Mouse (Mus musculus) erythroblast, embryonic 14.5 days (primary cell): Measurements from ENCODE around the gene Kcnh6. TPM values are rescaled to one million over a fixed set of nuclear protein-coding genes. Genes with fewer than 3 reads are reported as not detected.
"Not testable (repeated sequence)": the region's sequence is repeated elsewhere in the genome, so short reads cannot be mapped to it uniquely, and the experiment has no call there.

ENCODE experiments used
- H3K27me3 ChIP-seq: 2 replicates; pipeline ENCODE4 v1.6.1; 2012; ENCODE audit warnings: inconsistent platforms; ENCODE audit not compliant: control insufficient read depth
- H3K36me3 ChIP-seq: 2 replicates; pipeline ENCODE4 v1.6.1; 2012; ENCODE audit warnings: mild to moderate bottlenecking, inconsistent platforms; ENCODE audit not compliant: control insufficient read depth
- H3K4me1 ChIP-seq: 2 replicates; pipeline ENCODE4 v1.6.1; 2012; ENCODE audit warnings: inconsistent platforms; ENCODE audit not compliant: control insufficient read depth
- H3K4me3 ChIP-seq: replicated peaks from 2 replicates; pipeline ENCODE3; 2012; ENCODE audit warnings: moderate library complexity, mild to moderate bottlenecking, inconsistent platforms
- H3K9me3 ChIP-seq: 2 replicates; pipeline ENCODE4 v1.6.1; 2012; ENCODE audit warnings: low read length, inconsistent platforms, mixed read lengths; ENCODE audit not compliant: control insufficient read depth
- GATA1 ChIP-seq: IDR thresholded peaks from 2 replicates; pipeline ENCODE4 v1.6.1; 2012; ENCODE audit warnings: low read length, inconsistent platforms, mixed read lengths
- TAL1 ChIP-seq: IDR thresholded peaks from 3 replicates; pipeline ENCODE4 v1.6.1; 2012; ENCODE audit warnings: low read length, inconsistent platforms, mixed read lengths
- polyA plus RNA-seq: library from polyadenylated mRNA; stranded (reverse); fragments of >175 nt; gene quantifications from 2 replicates; pipeline ENCODE4 v1.2.3, GENCODE M21; 2012

The Kcnh6 gene
- polyA plus RNA-seq, 1 experiment = not detected

DNA sequence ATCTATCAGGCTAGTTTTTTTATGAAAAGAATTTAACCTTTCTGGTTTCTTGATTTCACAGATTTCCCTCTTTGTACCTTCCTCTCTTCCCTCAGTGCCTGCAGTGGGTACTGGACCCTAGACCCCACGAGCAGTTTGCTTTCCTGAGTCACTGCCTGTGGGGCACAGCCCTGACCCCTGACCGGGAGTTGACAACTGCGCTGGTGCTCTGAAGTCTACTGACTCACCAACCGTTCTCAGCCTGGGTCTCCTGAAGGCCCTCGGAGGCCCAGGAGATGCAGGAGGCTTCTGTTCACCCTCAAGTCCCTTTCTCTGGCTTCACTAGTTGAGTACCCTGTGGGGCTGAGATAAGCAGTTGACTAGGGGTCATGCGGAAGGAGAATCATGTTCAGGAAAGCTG, 47.4 kb downstream of the Kcnh6 start:
- no peak for TF ChIP-seq GATA1
- no peak for TF ChIP-seq TAL1
- Histone ChIP-seq H3K4me1 (peaks cover 53% of the 10 kb centered on the region), H3K27me3 (no peaks in the 10 kb centered on the region), H3K4me3 (no peak overlapping the region), H3K9me3 (no peaks in the 10 kb centered on the region), H3K36me3 (peaks cover 98% of the 10 kb centered on the region)

DNA sequence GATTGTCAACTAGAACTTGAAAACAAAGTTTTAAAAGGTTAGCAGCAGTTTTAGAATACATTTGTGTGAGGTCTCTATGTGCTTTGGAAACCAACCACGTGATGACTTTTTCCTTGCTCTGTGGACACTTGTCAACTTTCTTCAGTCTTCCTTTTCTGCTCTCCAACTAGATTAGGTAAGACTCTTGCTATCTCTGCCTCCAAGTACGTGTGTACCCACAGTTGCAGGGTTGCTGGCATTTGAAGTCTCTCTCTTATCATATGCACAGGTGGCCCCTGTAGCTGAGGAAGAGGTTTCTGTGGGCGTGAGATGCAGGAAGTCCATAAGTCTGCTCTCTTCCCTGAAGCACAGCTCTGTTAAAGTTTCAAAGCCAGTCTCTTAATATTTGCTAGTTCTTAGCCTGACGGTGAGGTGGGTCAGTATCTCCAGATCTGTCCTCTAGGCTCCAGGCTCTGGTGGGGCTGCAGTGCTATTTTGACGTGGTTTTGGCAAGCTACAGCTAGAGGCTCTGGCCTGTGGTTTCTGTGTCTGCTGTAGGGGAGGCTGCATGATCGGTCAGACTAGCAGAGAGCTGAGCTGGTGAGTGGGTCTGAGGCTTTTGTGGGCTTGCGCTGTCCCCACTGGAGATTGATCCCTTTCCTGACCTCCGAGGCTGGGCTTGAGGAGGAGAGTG, 49.0 kb downstream of the Kcnh6 start:
- TF ChIP-seq TAL1 (0 out of 3 replicates have a peak, but pooled peaks have one; percentile 26), GATA1 (peak; percentile 24; the same call in 1 of the 2 replicates)
- H3K27me3 ChIP-seq = no peaks in the 10 kb centered on the region
- no peak overlapping the region for H3K4me3 ChIP-seq
- no peaks in the 10 kb centered on the region for H3K9me3 ChIP-seq
- H3K36me3 ChIP-seq = peaks cover 83% of the 10 kb centered on the region
- peaks cover 55% of the 10 kb centered on the region for H3K4me1 ChIP-seq

DNA sequence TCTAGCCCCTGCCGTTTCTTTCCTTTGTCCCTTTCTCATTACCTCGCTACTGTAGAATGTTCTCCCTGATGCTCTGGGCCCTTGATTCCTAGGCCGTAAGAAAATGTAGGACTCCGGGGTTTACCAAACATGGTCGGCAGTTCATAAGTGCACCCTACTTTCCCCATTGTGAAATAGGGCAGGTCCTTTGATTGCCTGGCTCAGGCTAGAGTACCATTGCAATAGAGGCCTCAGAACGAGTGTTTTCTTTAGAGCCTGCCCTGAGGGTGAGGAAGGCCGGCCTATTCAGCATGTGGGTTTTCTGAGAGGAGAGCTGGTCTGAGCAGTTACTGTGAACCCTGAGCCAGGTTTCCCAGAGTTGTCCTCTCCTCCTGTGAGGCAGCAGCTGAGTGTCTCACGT, 50.1 kb downstream of the Kcnh6 start:
- Histone ChIP-seq H3K27me3 (no peaks in the 10 kb centered on the region), H3K4me1 (peaks cover 55% of the 10 kb centered on the region), H3K4me3 (no peak overlapping the region), H3K9me3 (no peaks in the 10 kb centered on the region), H3K36me3 (peaks cover 72% of the 10 kb centered on the region)
- TF ChIP-seq GATA1 (no peak), TAL1 (no peak)

DNA sequence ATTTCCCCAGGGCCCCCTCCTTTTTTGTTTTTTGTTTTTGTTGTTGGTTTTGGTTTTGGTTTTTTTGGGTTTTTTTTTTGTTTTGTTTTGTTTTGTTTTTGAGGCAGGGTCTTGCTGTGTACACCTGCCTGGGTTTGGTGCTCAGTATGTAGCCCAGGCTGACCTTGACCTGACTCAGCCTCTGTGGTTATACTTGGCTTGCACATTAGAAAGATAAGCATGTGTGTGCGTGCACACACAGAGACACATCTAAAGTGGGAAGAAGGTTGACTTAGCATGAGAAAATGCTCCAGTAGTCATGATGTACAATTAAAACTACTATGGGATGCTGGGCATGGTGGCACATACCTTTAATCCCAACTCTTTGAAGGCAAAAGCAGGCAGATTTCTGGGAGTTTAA, 52.6 kb downstream of the Kcnh6 start:
- Histone ChIP-seq H3K36me3 (peaks cover 47% of the 10 kb centered on the region), H3K9me3 (no peaks in the 10 kb centered on the region), H3K27me3 (no peaks in the 10 kb centered on the region), H3K4me3 (no peak overlapping the region), H3K4me1 (peaks cover 43% of the 10 kb centered on the region)
- no peak for TF ChIP-seq TAL1
- TF ChIP-seq GATA1 = no peak

DNA sequence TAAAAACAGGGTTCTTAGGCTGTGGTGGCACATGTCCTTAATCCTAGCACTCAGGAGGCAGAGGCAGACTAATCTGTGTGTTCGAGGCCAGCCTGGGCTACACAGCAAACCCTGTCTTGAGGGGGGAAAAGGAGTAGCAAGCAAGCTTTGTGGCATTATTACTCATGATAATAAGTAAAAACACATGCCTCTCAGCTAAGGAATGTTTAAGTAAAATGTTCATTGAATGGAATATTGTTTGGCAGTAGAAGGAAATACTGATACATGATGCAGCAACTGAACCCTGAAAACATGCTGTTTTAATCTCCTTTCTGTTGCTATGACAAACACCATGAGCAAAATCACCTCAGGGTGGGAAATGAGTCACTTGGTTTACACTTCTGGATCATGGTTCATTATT, 53.4 kb downstream of the Kcnh6 start:
- H3K27me3 ChIP-seq = no peaks in the 10 kb centered on the region
- H3K4me1 ChIP-seq = peaks cover 41% of the 10 kb centered on the region
- TF ChIP-seq GATA1 (no peak), TAL1 (no peak)

DNA sequence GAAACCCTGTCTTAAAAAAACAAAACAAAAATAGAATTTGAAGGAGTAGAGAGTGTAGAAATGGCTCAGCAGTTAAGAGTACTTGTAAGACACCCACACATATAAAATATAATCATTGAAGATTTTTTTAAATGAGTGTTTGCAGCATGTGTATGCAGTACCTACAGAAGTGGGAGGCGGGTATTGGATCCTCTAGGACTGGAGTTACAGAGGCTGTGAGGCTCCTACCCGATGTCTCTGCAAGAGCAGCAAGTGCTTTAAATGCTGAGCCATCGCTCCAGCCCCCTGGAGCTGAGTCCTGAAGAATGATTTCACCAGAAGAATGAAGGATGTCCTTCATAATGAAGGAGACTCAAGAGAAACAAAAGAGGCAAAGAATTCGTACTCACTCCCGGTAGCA, 55.8 kb downstream of the Kcnh6 start:
- Histone ChIP-seq H3K36me3 (peaks cover 15% of the 10 kb centered on the region), H3K9me3 (no peaks in the 10 kb centered on the region), H3K4me3 (no peak overlapping the region), H3K27me3 (no peaks in the 10 kb centered on the region), H3K4me1 (peaks cover 35% of the 10 kb centered on the region)
- TF ChIP-seq TAL1 (no peak), GATA1 (no peak)

More for the DNA sequence above, 53.4 kb downstream of the Kcnh6 start:
- Histone ChIP-seq H3K4me3 (no peak overlapping the region), H3K36me3 (peaks cover 40% of the 10 kb centered on the region), H3K9me3 (no peaks in the 10 kb centered on the region)

DNA sequence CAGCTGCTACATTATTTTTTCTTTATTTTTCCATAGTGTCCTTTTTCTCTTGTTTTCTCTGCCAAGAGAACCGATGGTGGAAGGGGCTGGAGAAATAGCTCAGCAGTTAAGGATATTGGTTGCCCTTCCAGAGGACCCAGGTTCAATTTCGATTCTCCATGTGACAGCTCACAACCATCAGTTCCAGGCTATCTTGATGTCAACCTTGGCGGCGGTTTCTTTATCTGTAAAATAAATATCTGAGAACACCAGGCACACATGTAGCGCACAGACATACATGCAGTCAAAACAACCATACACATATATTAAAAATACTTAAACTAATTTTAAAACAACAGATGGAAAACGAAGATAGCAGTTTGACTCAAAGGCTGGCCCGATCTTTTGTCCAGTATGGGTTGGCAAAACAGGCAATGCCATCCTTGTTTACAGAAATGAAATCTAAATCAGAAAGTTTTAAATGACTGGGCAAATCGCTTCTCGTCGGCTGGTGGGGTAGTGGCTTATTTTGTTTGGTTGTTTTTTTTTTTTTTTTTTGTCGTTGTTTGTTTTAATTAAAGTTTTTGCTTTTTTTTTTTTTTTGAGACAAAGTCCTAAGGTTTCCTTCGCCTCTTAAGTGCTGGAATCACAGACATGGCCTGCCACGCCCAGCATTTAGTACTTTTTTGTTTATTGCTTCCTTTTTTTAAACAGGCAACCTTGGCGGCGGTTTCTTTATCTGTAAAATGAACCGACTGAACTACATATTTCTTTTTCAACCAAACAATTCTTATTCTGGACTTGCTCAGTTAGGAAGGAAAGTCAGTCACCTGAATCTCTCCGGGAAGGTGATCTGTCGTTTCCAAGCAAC, 57.4 kb downstream of the Kcnh6 start:
- Histone ChIP-seq H3K36me3 (peaks cover 4% of the 10 kb centered on the region), H3K27me3 (no peaks in the 10 kb centered on the region), H3K4me3 (peak overlapping the region; percentile 97), H3K9me3 (no peaks in the 10 kb centered on the region), H3K4me1 (peaks cover 33% of the 10 kb centered on the region)
- TF ChIP-seq GATA1 (no peak), TAL1 (no peak)

DNA sequence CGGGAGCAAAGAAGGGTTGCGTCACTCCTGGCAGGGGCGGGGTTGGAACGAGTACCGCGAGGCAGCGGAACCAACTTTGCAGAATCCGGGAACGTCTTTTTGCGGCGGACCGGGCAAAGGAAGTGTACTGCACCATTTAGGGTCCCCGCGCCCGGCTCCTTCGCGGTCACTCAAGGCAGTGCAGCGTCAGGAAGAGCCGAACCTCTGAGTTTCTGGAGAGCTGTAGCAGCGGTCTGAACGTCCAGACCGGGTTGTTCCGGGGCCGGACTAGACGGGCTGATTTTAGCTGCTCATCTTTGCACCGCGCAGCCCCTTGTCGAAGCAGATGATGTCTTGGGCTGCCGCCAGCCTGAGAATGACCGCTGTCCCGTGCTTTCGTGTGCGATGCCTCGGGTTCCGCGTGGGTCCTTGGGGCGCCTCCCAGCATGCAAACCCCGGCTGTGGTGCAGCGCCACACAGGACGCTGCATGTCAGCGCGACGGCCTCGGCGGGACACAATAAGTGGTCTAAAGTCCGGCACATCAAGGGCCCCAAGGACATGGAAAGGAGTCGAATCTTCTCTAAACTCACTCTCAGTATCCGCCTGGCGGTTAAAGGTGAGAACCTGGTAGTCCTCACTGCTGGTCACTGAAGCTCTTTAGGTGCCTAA, 58.1 kb downstream of the Kcnh6 start, which contains the start of gene Taco1:
Gene Taco1 (plus strand): TSS at position 139 of the 649 bp plus-strand sequence.
- Histone ChIP-seq H3K27me3 (no peaks in the 10 kb centered on the region), H3K9me3 (no peaks in the 10 kb centered on the region), H3K4me3 (peak within 1 kb of the TSS; percentile 97), H3K4me1 (peaks cover 31% of the 10 kb centered on the region), H3K36me3 (peaks cover 11% of the 10 kb centered on the region)
- TF ChIP-seq TAL1 = no peak
- no peak for TF ChIP-seq GATA1

DNA sequence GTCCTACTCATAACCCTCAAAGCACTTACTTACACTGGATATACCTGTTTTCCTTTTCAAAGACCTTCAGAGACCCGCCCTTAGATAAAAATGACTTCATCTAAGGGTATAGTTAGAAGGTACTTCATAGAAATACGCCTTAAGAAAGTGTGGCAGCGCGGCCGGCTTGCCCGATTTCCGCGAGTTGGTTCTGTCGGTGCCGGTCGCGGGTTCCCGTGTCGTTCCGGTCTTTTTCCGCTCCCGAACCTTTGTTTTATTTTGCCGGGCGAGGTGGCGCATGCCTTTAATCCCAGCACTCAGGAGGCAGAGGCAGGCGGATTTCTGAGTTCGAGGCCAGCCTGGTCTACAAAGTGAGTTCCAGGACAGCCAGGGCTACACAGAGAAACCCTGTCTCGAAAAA, 58.7 kb downstream of the Kcnh6 start:
- H3K27me3 ChIP-seq, H3K9me3 ChIP-seq: not testable (repeated sequence)
- Histone ChIP-seq H3K4me1 (peaks cover 31% of the 10 kb centered on the region), H3K36me3 (peaks cover 14% of the 10 kb centered on the region), H3K4me3 (peak overlapping the region; percentile 97)
